Mouse (Mus musculus): Measurements from ENCODE around the gene Tmem184a.

DNA sequence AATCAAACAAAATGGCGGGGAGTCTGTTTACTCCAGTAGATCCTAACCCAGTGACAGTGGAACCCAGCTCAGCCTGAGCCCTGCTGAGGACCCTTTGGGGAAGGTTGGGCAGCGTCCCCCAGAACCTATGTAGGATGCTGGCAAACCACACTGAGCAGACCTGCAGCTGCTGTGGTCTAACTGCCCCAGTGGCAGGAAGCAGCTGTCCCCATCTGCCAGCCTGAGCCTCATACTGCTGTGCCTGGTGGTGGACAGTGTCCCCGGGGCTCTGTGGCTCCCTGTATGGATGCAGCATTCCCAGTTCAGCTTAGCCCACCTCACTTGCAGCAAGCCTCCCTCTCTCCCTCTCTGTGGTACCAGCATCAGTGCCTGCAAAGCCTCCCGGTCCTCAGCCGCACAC lies 42.8 kb downstream of the Tmem184a start:
- TF ChIP-seq REST (IDR thresholded peaks at IDR 0.05; ENCODE audit: insufficient read depth, insufficient read length) (no peak), USF1 (IDR thresholded peaks at IDR 0.05; ENCODE audit: low read depth) (no peak), MYOD1 (IDR thresholded peaks at IDR 0.05; ENCODE audit: control insufficient read depth in 1 of 3, insufficient read length in 2 of 3, low read depth in 2 of 3) (peak in 2 of 3 experiments; percentile 85 to 97), TCF12 (IDR thresholded peaks at IDR 0.05; ENCODE audit: insufficient read depth, poor library complexity, severe bottlenecking) (no peak), MAX (IDR thresholded peaks at IDR 0.05; ENCODE audit: low read depth) (no peak), POLR2A (IDR thresholded peaks at IDR 0.05; ENCODE audit: insufficient read length, low read depth) (no peak), E2F4 (IDR thresholded peaks at IDR 0.05; ENCODE audit: insufficient read depth) (no peak), POLR2AphosphoS2 (IDR thresholded peaks at IDR 0.05; ENCODE audit: insufficient read length, low read depth) (no peak), MYOG (IDR thresholded peaks at IDR 0.05; ENCODE audit: control insufficient read depth in 1 of 3, insufficient read depth in 1 of 3, insufficient read length in 2 of 3, low read depth in 2 of 3) (peak in 2 of 3 experiments; percentile 84 to 90)

Measured in myocyte (in vitro differentiated cells).